Mouse (Mus musculus): Measurements from ENCODE around the gene Prox2.

Prox2 gene

DNA sequence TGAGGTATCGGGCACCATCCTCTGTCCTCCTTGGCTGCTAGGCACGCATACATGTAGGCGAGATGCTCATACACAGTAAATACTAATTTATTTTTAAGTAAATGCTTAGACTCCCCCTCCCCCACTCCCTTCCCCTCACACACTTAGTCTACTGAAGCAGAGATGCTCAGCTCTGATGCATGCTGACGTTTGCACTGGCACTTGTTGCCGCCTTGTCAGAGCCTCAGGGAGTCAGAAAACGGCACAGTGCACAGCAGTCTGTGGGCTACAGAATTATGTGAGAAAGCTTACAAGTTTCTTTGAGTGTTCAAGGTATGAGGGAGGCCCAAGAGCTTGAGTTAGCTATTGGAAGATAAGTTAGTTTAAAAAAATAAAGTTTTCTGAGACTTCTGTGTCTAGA, 20.8 kb upstream of the Prox2 start:
- no peak for DNase-seq (ENCODE audit: low read depth)

DNA sequence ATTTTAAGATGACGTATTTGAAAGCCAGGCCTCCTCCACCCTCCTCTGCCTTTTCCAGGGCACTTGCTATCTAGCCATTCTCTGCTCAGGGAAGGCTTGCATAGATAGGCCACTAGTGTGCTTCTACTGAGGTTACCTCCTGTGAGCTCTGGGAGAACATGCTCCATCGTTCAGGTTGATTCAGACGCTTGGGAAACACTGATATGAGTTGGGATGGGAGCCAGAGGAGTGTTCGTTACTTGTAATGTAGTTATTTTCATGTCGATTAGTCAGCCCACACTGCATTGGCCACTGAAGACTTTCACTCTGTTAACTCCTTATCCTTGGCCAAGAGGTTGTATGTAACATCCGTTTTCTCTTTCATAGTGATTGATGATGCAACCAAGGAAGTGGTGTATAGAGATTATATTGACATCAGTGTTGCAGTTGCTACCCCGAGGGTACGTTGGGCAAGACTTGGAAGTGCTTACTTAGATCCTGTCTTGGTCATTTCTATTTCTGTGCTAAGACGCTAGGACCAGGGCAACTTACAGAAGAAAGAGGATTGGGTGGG, 18.9 kb upstream of the Prox2 start:
- DNase-seq (ENCODE audit: low read depth) = no peak

DNA sequence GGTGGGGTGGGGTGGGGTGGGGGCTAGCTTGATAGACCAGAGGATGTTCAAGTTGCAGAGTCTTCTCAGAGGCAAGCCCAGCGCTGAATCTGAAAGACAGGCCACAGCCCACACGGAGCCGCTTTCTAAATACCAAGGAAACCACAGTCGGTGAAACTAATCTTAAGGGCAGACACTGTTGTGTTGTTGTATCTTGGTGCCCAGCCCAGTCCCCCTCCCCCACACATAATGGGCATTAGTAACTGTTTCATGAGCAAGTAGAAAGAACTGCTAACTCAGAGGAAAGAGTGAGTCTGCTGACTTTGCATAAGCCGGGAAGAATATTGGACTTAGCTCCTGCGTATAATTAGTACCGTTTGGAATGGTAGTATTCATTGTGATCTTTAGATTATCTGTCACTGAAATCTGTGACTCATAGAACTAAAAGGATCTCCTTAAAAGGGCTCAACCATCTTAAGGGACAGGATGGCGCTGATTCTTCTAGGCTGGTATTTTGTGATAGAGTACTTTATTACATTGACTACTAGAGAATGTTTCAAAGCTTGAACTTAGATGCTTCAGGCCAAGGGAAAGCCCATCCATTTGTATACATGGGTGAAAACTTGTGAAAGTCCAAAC, 16.5 kb upstream of the Prox2 start:
- DNase-seq (ENCODE audit: low read depth) = no peak

DNA sequence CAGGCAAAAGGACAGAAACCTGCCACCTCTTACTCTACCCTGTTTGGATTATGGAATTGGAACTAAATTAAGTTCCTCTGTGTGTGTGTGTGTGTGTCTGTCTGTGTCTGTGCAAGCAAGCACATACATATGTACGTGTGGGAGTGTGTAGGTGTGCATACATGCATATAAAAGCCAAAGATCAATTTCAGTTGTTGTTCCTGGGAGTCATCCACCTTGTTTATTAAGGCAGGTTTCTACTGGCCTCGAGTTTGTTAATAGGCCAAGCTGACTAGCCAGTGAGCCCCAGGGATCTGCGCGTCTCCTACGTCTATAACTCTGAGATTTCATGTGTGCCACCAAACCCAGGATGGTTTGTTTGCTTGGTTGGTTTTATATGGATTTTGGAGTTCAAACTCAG, 14.2 kb upstream of the Prox2 start:
- DNase-seq (ENCODE audit: low read depth) = no peak

DNA sequence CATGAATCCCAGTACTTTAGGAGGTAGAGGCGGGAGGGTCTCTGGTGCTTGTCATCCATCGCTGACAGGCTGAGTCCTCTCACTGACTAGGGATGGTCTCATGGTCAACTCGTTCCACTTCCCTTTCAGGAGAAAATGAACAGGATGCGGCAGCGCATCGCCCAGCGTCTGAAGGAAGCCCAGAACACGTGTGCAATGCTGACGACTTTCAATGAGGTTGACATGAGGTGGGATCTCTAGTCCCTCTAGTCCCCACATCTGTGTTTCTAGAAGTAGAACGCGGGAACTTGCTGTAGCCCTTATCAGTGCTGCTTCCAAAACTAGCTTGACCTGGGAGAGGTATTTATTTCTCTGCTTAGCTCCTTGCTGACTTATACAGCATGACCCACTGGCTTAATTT, 13.1 kb upstream of the Prox2 start:
- no peak for DNase-seq (ENCODE audit: low read depth)

DNA sequence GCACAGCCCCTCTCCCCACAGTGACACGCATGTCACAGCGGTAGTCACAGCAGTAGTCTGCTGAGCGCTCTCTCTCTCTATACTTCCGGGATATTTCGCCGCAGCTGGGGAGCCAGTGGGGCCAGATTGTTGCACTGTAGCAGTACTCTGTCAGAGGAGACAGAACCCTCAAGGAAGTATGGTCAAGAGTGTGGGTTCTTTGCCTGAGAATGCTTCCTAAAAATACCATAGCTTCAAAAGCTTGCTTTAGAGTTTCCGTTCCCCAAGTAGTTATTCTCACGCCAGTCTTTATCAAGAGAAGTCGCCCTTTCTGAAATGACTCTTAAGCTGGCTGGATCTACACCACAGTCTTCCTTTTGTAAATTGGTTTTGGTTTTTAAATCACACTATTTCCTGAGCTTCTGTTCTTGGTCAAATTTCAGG, 12.6 kb upstream of the Prox2 start:
- no peak for DNase-seq (ENCODE audit: low read depth)

DNA sequence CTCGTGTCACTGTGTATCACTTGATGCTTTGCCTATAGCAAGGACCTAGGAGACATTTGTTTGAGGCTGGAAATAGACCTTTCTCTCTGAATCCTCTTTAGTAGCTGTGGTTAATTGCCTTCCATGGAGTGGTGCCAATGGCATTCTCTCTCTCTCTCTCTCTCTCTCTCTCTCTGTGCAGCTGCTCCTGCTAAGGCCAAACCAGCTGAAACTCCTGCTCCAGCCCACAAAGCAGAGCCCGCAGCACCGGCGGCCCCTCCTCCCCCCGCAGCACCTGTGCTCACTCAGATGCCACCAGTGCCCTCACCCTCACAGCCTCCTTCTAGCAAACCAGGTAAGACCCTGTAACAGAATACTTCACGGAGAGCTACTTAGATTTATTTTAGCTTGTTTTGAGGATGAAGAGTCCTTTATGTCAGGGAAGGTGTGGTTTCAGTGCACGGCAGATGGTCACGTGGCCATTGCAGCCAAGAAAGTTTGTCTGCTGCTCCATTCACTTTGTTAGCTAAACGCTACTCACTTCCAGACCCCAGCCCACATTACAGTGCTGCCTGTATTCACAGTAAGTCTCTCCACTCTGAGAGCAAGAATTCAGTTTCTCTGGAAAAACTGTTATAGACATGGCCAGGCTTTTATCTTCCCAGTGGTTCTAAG, 11.4 kb upstream of the Prox2 start:
- DNase-seq (ENCODE audit: low read depth) = no peak

DNA sequence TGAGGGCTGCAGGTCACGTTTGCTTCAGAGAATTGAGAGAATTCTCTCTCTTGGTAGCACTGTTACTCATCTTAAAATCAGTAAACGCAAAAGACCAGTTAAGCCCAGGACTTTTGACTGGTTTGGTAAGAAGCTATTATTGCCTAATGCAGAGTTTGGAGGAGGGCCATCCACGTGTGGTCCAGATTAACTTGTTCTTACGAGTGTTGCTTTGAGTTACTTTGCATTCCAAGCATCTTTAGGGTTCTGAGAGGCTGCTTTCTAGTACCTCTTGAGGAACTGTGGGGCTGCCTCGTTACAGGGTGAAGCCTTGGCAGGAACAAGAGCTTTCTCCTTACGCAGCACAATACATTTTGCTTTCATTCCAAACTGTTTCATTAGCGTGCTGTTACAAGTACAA, 5.1 kb upstream of the Prox2 start:
- DNase-seq (ENCODE audit: low read depth) = no peak

DNA sequence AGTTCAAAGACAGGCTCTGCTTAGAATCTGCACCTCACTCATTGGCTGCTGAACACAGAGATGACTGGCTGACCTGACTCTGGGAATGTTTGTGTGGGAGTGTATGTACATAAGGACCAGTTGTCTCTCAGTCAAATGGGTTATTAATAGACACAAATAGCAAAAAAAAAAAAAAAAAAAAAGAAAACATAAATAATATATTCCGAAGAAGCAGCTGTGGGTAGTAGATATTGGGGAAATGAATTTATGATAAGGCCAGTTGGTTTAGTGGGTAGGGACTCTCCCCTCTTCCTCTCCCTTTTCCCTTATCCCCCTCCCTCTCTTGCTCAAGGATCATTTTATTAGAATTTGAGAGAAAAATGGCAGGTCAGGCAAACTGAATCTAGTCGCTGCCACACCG, 3.4 kb upstream of the Prox2 start:
- no peak for DNase-seq (ENCODE audit: low read depth)

DNA sequence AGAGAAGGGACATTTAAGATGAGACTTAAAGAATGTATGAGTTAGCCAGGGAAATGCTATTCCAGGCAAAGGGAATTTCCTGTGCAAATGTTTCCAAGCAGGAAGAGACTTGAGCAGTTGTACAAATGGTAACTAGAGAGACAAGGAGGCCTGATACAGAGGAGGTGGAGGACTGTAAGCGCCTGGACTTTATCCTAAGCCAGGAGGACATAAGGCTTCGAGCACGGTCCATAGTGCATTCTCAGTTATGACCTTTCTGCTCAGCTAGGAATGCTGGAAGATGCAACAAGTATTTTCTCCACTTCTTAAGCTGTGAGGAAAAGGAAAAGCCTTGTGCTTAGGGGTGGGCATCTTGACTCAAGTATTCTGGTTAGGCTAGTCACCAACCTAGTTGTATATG, 2.8 kb upstream of the Prox2 start:
- DNase-seq (ENCODE audit: low read depth) = no peak

DNA sequence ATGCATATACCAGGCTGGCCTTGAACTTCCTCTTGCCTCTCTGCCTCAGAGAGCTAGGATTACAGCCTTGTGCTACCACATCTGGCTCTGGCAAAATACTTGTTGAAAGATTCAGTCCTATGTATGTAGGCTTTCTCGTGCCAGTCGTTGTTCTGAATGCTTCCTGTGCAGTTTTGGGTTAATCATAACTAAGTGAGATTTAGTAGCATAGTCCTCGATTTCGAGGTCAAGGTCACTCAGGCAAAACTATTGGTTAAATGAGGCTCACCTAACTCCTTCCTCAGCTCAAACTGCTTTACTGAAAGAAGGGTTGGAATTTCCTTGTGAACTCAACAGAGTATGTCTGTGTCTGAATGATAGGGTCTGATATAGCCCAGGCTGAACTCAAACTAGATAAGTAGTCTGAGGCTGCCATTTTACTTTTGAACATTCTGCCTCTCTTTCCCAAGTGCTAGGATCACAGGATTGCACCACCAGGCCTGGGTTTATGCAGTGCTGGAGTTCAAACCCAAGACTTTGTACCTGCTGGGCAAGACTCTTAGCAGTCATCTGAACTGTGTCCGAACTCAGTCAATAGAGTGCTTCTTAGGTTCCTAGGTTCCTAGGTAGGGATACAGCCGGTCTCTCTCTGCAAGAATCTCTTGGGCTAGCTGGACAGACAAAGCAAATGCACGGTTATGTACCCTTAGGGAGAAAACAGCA, 2.1 kb upstream of the Prox2 start:
- no peak for DNase-seq (ENCODE audit: low read depth)

DNA sequence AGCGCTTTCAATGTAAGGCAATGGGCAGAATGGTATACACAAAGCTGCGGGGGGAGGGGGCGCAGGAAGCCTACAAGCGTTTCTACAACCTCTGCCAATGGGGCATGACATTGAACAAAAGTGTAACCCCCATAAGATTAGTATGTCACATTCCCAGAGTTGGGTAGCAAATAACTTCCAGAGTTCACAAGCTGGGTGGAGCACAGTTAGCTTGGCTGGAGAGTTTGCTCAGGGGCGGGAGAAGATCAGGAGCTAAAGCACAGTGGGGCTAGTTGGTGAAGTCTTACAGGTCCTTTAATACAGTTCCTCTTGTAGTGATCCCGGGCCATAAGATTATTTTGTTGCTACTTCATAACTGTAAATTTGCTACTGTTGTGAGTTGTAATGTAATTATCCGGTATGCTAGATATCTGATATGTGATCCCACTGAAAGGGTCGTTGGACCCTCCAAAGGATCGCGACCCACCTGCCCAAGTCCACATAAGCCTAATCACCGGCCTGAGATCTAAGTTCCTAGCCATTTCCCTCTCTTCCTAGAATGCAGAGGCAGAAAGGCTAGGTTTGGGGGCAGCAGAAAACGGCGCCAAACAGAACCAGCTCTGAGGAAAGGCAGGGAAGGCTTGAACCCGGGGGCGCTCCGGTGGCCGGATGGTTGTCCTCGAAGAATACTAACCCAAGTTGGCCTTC, 405 bp downstream of the Prox2 start:
- DNase-seq (ENCODE audit: low read depth) = peak; percentile 37

DNA sequence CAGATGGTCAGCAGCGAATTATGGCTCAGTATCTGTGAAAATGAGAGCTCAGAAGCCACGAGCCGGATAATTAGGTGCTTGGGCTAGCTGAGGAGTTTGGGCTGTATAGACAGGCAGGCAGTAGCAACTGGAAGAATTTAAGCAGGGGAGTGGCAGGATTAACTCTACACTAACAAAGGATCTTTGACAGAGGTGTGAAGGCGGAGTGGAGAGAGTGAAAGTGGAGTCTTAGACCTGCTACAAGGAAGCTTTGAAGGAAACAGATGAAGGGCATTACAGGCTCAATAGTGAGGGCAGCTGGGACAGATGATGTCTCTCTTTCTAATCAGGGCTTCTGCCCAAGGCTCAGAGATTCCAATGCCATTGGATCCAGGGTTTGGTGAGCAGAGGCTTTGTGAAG, 1.1 kb downstream of the Prox2 start:
- DNase-seq (ENCODE audit: low read depth) = no peak

DNA sequence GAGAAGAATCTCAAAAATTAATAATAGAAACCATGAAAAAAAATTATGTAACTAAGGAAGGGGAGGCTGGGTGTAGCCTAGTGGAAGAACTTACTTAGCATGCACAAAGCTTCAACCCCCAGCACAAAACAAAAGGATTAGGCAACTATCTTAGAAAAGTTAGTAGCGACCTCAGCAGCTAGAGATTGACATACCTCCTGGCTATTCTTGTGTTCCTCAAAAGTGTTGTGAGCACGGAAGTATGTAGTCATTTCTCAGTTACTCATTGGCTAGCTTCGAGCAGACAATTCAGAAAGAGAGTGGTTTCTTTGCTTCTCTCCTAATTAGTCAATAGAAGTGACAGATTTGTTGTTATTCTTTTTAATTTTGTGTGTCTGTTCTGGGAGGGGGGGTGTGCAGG, 1.9 kb downstream of the Prox2 start:
- no peak for DNase-seq (ENCODE audit: low read depth)

DNA sequence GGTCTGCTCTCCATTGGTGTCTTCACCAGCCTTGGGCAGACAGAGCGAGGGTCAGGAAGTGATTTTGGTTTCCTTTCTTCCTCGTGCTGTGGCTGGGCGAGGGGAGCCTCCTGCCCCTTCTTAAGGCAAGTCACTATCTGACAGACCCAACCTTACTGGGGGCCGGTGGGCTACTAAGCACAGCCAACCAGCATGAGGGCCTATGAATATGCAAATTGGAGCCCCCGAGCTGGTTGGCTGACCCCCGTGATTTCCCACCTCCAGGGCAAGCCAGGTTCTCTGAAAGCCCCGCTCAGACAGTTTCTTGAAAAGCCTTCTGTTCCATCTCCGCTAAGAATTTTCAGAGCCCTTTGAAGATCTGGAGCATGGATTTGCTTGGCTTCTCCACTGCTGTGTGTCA, 4.3 kb downstream of the Prox2 start:
- no peak for DNase-seq (ENCODE audit: low read depth)

DNA sequence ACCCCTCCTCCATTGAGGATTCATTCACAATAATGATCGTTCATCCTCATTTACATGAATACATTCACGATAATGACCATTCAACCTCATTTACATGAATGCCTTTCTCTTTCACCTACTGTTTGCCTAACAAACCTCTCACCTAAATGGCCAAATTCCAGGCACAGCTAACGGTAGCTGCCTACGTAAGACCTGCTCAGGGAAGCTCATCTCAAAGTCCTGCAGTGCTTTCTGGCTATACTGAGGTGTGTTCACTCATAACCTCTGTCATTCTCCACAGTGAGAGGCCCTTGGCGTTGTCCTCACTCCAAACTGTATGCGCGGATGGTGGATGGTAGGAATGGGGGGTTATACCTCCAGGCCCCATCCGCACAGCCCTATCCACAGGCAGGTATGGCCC, 5.8 kb downstream of the Prox2 start:
- DNase-seq (ENCODE audit: low read depth) = no peak

DNA sequence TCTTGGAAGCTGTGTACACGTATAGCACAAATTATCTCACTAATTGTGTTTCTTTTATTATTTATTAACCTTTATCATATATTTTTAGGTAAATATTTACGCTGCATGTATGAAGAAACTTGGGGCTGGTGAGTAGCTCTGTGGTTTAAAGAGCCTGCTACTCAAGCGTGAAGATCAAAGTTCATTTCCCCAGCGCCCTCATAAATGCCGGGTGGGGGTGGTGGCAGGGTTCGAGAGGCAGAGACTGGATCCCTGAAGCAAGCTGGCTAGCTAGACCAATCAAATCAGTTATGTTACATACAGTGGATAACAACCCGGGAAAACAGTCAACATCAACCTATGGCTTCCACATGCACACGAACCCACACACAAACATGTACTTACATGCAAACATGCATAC, 7.5 kb downstream of the Prox2 start:
- no peak for DNase-seq (ENCODE audit: low read depth)

DNA sequence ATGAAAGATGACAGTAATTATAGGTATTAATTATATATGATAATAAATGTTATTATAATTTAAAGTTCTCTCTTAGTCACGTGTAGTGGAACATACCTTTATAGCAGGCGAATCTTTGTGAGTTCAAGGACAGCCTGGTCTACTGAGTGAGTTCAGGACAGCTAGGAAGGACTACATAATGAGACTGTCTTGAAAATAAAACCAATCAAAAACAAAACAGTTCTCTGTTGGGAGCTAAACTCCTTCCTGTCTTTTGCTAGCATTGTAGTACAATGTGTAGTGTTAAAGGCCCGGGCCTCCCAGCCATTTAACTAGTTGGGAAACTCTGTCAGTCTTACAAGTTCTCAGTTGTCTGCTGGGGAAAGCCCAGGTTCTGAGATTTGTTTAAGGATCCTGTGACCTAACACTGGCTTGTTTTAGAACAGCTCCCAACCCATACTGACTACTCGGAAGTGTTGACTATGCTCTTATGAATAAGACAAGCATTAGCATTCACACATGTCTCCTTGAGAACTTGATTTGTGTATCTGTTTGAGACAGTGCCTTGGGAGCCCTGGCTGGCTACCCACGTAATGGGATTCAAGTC, 8.9 kb downstream of the Prox2 start:
- DNase-seq (ENCODE audit: low read depth) = no peak

DNA sequence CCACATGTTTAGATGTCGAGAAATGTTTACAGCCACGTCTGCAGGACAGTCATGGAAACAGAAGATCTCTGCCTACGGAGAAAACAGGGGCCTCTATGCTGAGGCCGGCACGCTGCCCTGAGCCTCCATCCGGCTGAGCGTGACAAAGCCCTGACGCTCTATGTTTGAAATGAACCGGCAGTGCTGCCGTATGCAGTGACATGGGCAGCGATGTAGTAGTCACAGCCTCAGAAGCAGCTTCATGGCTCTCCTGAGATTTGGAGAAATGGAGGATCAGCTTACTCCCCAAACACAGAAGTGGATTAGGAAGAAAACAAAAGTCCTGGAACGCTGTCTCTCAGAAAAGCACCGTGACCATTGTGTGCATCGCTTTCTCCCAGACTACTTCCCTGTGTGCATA, 9.6 kb downstream of the Prox2 start:
- DNase-seq (ENCODE audit: low read depth) = no peak

DNA sequence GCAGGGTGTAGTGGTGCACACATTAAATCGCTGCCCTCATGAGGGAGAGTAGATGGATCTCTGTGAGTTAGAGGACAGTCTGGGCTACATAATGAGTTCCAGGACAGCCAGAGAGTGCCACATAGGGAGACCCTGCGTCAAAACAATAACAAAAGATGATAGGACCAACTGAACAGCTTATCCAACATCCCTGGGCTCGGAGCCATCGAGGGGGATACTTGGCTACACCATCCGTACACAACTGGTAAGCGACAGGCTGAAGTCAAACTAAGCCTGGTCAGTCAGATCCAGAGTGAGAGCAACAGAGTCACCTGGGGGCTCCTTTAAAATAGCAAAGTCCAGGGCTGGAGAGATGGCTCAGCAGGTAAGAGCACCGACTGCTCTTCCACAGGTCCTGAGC, 14.7 kb downstream of the Prox2 start:
- no peak for DNase-seq (ENCODE audit: low read depth)

DNA sequence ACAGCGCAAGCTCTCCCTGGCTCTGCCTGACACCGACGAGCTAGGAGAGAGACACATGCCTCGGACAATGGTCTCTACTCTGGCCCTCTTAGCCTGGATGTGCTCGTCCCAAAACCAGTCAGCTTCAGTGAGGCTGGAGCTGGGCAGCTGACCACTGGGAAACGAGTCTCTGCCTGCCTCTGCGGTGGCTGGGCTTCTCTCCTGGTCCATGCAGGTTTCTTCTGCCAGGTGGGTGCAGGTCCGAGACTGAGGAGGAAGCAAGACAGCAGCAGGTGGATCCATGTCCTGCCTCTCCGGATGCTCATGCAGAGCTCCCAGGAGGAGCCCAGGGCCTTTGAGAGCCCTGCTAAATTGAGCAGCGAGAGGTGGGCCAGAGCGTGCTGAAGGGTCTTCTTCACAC, 15.4 kb downstream of the Prox2 start:
- DNase-seq (ENCODE audit: low read depth) = no peak

DNA sequence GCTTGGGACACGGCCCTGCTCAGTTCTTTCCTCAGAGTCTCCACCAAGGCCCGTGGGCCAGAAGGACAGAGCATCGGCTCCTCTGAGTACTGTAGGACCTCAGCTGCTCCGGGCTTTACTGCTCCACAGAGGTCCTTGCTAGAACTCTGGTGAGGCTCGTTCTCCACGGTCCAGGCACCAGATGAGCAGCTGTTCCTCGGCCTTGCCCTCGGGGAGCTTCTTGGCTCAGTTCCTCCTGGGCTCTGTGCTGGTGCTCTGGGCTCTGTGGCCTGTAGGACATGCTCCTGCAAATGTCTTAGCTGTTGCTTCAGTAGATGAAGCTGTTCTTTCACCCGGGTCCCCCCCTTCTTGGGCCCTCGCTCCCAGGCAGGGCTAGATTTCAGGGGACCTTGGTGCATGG, 15.9 kb downstream of the Prox2 start:
- DNase-seq (ENCODE audit: low read depth) = no peak

DNA sequence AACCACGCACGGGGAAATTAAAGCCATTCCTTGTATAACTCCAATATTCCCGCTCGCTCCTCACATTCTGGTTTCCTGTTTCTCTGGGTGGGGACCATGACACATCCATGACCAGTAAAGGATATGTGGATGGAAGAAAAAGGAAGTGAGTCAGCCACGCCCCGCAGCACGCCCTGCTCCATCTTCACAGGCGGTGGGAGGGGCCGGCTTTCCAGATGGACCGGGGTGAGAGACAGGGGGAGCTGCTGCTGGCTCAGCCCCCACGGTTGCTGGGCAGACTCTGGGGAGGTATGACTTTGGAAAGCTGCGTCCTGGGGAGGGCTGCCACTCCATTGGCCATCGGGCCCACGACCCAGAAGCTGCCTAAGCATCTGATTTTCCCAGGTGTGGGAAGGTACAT, 16.5 kb downstream of the Prox2 start:
- DNase-seq (ENCODE audit: low read depth) = no peak
